In genomic region chr6:4505158-4505997, GRCm38 (mm10) we compare ENCODE assay signal across 8 mouse cellular contexts. TPM values are rescaled to one million over a fixed set of nuclear protein-coding genes. Genes with fewer than 3 reads are reported as not detected.
DNase-seq lines count a peak whose midpoint lies in the region; ATAC-seq and TF ChIP-seq lines count a peak whose summit lies in the region.

No protein-coding gene starts in this region.

- H3K9me3 ChIP-seq in ES-Bruce4 (replicated peaks; ENCODE audit: control insufficient read depth, insufficient read depth, low read length, poor library complexity, severe bottlenecking), result no peaks in the 10 kb centered on the region
- H3K9me3 ChIP-seq in intestine, embryonic 15.5 days, result no peaks in the 10 kb centered on the region
- no peaks in the 10 kb centered on the region for H3K9me3 ChIP-seq in liver, embryonic 16.5 days (replicated peaks; ENCODE audit: control insufficient read depth, low read length)
- no peaks in the 10 kb centered on the region for H3K9me3 ChIP-seq in neural tube, embryonic 15.5 days (replicated peaks)

- under 1% methylated on average over 31 of the region's 31 CpGs for WGBS in intestine, embryonic 15.5 days
- 3% methylated on average over 31 of the region's 31 CpGs for WGBS in liver, embryonic 16.5 days (ENCODE audit: insufficient replicate concordance)
- WGBS in neural tube, embryonic 15.5 days, result 1% methylated on average over 29 of the region's 31 CpGs

- no peaks in the 10 kb centered on the region; the same call in none of the 2 replicates for H3K27me3 ChIP-seq in ES-Bruce4 (ENCODE audit: control insufficient read depth, insufficient read depth, low read length, poor library complexity, severe bottlenecking)
- H3K27me3 ChIP-seq in intestine, embryonic 15.5 days (replicated peaks), result no peaks in the 10 kb centered on the region
- H3K27me3 ChIP-seq in liver, embryonic 16.5 days (ENCODE audit: control insufficient read depth, insufficient read depth, low read depth, low read length), result peaks cover 4% of the 10 kb centered on the region; the same call in 1 of the 2 replicates
- peaks cover 14% of the 10 kb centered on the region for H3K27me3 ChIP-seq in neural tube, embryonic 15.5 days (replicated peaks)

- peak overlapping the region; percentile 45 for H3K4me3 ChIP-seq in ES-Bruce4 (ENCODE audit: low read depth, low read length)
- peak overlapping the region; percentile 4; the same call in 1 of the 2 replicates for H3K4me3 ChIP-seq in cortical plate, adult 2 months (ENCODE audit: insufficient read depth, low read length)
- H3K4me3 ChIP-seq in intestine, embryonic 15.5 days (replicated peaks), result peak overlapping the region; percentile 46
- peak overlapping the region; percentile 38 for H3K4me3 ChIP-seq in liver, embryonic 16.5 days (ENCODE audit: low read depth, low read length)
- H3K4me3 ChIP-seq in neural tube, embryonic 15.5 days (replicated peaks), result peak overlapping the region; percentile 34

- peak overlapping the region; percentile 73 for H3K4me2 ChIP-seq in intestine, embryonic 15.5 days (replicated peaks)
- H3K4me2 ChIP-seq in liver, embryonic 16.5 days (ENCODE audit: low read depth, low read length), result peak overlapping the region; percentile 50
- peak overlapping the region; percentile 72 for H3K4me2 ChIP-seq in neural tube, embryonic 15.5 days

- no peak for TF ChIP-seq EP300 in ES-Bruce4 (IDR thresholded peaks at IDR 0.05; ENCODE audit: insufficient read depth, low read depth, low read length)

- peak; percentile 93 for ATAC-seq in intestine, embryonic 15.5 days
- no peak; the same call in 1 of the 2 replicates for ATAC-seq in liver, embryonic 16.5 days (ENCODE audit: low read depth)
- peak; percentile 80; the same call in 1 of the 2 replicates for ATAC-seq in neural tube, embryonic 15.5 days (ENCODE audit: low FRiP score)

- H3K27ac ChIP-seq in ES-Bruce4 (ENCODE audit: insufficient read depth, low read length), result no peak overlapping the region
- no peak overlapping the region for H3K27ac ChIP-seq in cortical plate, adult 2 months (ENCODE audit: insufficient read depth, low read length)
- H3K27ac ChIP-seq in intestine, embryonic 15.5 days, result peak overlapping the region; percentile 79
- H3K27ac ChIP-seq in liver, embryonic 16.5 days (ENCODE audit: low read length), result no peak overlapping the region
- H3K27ac ChIP-seq in neural tube, embryonic 15.5 days (replicated peaks), result peak overlapping the region; percentile 39; the same call in 1 of the 2 replicates

- no peak for TF ChIP-seq CTCF in ES-Bruce4 (IDR thresholded peaks at IDR 0.05; ENCODE audit: low read depth, low read length)
- TF ChIP-seq CTCF in cortical plate, adult 2 months (IDR thresholded peaks at IDR 0.05; ENCODE audit: extremely low read depth, insufficient read depth, low read length), result no peak

- H3K4me1 ChIP-seq in ES-Bruce4 (ENCODE audit: control insufficient read depth, insufficient read depth, low read length), result no peaks in the 10 kb centered on the region
- H3K4me1 ChIP-seq in cortical plate, adult 2 months (ENCODE audit: control insufficient read depth, insufficient read depth, low read length), result no peaks in the 10 kb centered on the region
- H3K4me1 ChIP-seq in intestine, embryonic 15.5 days (replicated peaks), result 0 out of 2 replicates have a peak, but pooled peaks cover 4% of the 10 kb centered on the region
- H3K4me1 ChIP-seq in liver, embryonic 16.5 days (ENCODE audit: control insufficient read depth, low read depth, low read length), result no peaks in the 10 kb centered on the region; the same call in 1 of the 2 replicates
- peaks cover 8% of the 10 kb centered on the region for H3K4me1 ChIP-seq in neural tube, embryonic 15.5 days

- no peaks in the 10 kb centered on the region for H3K36me3 ChIP-seq in ES-Bruce4 (ENCODE audit: control insufficient read depth, insufficient read depth, low read length, poor library complexity, severe bottlenecking)
- no peaks in the 10 kb centered on the region for H3K36me3 ChIP-seq in intestine, embryonic 15.5 days
- H3K36me3 ChIP-seq in liver, embryonic 16.5 days (ENCODE audit: control insufficient read depth, insufficient read depth), result no peaks in the 10 kb centered on the region
- no peaks in the 10 kb centered on the region for H3K36me3 ChIP-seq in neural tube, embryonic 15.5 days

- no peak for TF ChIP-seq POLR2A in ES-Bruce4 (IDR thresholded peaks at IDR 0.05; ENCODE audit: insufficient read depth, low read length)
- TF ChIP-seq POLR2A in cortical plate, adult 2 months (IDR thresholded peaks at IDR 0.05; ENCODE audit: extremely low read depth, insufficient read depth, low read length), result no peak

- DNase-seq in gastrocnemius, postnatal 4 days (ENCODE audit: low spot score in 2 of 2), result peak; percentile 78 to 85
- DNase-seq in layer of hippocampus, postnatal 25 days (ENCODE audit: extremely low spot score in 1 of 2, low spot score in 1 of 2), result no peak
- DNase-seq in layer of hippocampus, adult 18-20 months (ENCODE audit: low spot score in 2 of 2), result no peak

- no peak overlapping the region for H3K9ac ChIP-seq in ES-Bruce4 (ENCODE audit: low read depth, poor library complexity, severe bottlenecking)
- peak overlapping the region; percentile 50 for H3K9ac ChIP-seq in intestine, embryonic 15.5 days
- no peak overlapping the region for H3K9ac ChIP-seq in liver, embryonic 16.5 days (ENCODE audit: low read depth, low read length)
- peak overlapping the region; percentile 23 for H3K9ac ChIP-seq in neural tube, embryonic 15.5 days (replicated peaks)

RNA-seq across cellular contexts. Expression of gene Col1a2, which starts 0.8 kb away (rescaled TPM):
- 11.5 and 12.2 TPM in 2 replicates for polyA plus RNA-seq in ES-Bruce4 (2011; ENCODE audit: insufficient read depth, insufficient read length, low read depth, missing spikeins)
- 6.5 and 8.1 TPM in 2 replicates for polyA plus RNA-seq in cortical plate, adult 2 months (2012; rRNA removed)
- total RNA-seq in gastrocnemius, postnatal 4 days (2021), result 1,000 to 10,000 TPM; 3,268 to 4,003 TPM
- polyA plus RNA-seq in intestine, embryonic 15.5 days (2015; fragmentation: Nextera tagmentation; extraction: Ambion mirVana), result 472 and 528 TPM in 2 replicates
- polyA plus RNA-seq in liver, embryonic 16.5 days (2015; fragmentation: Nextera tagmentation; extraction: Ambion mirVana), result 41.2 and 52.8 TPM in 2 replicates
- 239 and 261 TPM in 2 replicates for polyA plus RNA-seq in neural tube, embryonic 15.5 days (2015; fragmentation: Nextera tagmentation; extraction: Ambion mirVana)
- total RNA-seq in layer of hippocampus, postnatal 25 days (2021), result 10 to 100 TPM; 17.0 to 18.9 TPM
- 1 to 10 TPM; 6.1 to 7.1 TPM for total RNA-seq in layer of hippocampus, adult 18-20 months (2021)

Comparison
In these comparisons a context has a peak if more than half of its experiments do, and no peak if none do; other contexts are left out.
1. H3K27ac ChIP-seq: peak in intestine, embryonic 15.5 days (single experiment) and neural tube, embryonic 15.5 days (single experiment); none in ES-Bruce4 (single experiment), cortical plate, adult 2 months (single experiment) and liver, embryonic 16.5 days (single experiment).
2. H3K9ac ChIP-seq: peak in intestine, embryonic 15.5 days (single experiment) and neural tube, embryonic 15.5 days (single experiment); none in ES-Bruce4 (single experiment) and liver, embryonic 16.5 days (single experiment).
3. DNase-seq: peak in gastrocnemius, postnatal 4 days (2 of 2); none in layer of hippocampus, postnatal 25 days (0 of 2) and layer of hippocampus, adult 18-20 months (0 of 2).
4. Peak in every context shown above with its lines, with median percentiles within 50 percentile points of each other: H3K4me3 ChIP-seq and H3K4me2 ChIP-seq.